Mouse (Mus musculus): ENCODE measurements around the gene Ccdc153.

The Ccdc153 gene

DNA sequence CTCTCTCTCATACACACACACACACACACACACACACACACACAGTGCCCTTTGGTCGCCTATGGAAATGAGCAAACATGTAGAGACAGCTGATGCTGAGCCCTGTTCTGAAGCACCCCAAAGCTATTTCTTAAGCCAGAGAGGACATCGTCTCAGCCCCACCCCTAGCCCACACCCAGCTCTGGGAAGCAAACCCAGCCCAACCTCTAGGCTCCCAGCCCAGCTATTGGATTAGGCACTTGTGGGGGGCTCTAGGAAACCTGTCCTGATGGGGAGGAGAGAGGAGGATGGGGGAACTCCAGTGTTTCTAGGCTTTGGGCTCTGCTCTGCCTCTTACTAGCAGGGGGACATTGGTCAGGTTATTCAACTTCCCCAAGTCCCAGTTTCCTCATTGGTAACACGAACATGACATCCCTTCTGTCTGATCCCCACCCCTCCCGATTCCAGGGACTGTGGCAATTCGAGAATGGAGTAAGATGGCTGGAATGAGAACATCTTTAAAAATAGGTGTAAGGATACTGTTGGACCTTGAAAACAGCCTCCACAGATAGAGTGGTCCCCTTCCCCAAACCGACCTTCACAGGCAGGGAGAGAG is 45.9 kb downstream of the Ccdc153 start:
- in situ Hi-C loops (cut with MboI, MseI), result no loop called here

GRCm38 (mm10) chr9:44287003-44287400 is 46.5 kb downstream of the Ccdc153 start:
- in situ Hi-C loops (cut with MboI, MseI), result no loop called here

GRCm38 (mm10) chr9:44287401-44288075 is 47.1 kb downstream of the Ccdc153 start:
- in situ Hi-C loops (cut with MboI, MseI), result no loop called here

- in situ Hi-C loops (cut with MboI, MseI), result no loop called here
Observed at GRCm38 (mm10) chr9:44288076-44288958, 47.8 kb downstream of the Ccdc153 start, which contains the start of gene Abcg4. TSS of gene Abcg4 (minus strand) at chr9:44288615.

- in situ Hi-C loops (cut with MboI, MseI), result no loop called here
Observed at GRCm38 (mm10) chr9:44288959-44289291, 48.4 kb downstream of the Ccdc153 start.

DNA sequence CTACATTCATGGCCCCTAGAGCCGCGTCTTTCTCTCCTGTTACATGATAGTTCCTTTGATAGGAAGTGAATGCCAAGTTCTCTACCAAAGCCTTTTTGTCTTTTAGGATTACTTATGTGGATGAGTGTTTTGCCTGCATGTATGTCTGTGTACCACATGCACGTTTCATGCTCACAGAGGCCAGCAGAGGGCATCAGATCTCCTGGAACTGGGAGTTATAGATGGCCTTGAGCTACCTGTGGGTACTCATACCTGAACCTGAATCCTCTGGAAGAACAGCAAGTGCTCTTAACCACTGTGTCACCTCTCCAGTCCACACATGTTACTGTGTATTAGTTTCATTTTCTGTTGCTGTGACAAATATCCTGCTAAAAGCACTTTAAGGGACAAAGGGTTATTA is 52.0 kb downstream of the Ccdc153 start:
- in situ Hi-C loops (cut with MboI, MseI), result loop anchor here (5.0 kb wide), 2 partner anchors 40 to 60 kb away; partner anchors contain the start of gene Pdzd3
